Mouse (Mus musculus): Measurements from ENCODE around the gene Pax5. TPM values are rescaled to one million over a fixed set of nuclear protein-coding genes. Genes with fewer than 3 reads are reported as not detected.
"Not testable (repeated sequence)": the region's sequence is repeated elsewhere in the genome, so short reads cannot be mapped to it uniquely, and the experiment has no call there.

Gene Pax5
- polyA plus RNA-seq (2015; fragmentation: Nextera tagmentation; extraction: Ambion mirVana) = 0.99 and 1.9 TPM in 2 replicates

GRCm38 (mm10) chr4:44709740-44710700 is at the start of gene Pax5:
Gene Pax5, minus strand, starts transcription at chr4:44710487.
- Histone ChIP-seq H3K9ac (ENCODE audit: low read depth, low read length) (no peak within 1 kb of the TSS), H3K9me3 (ENCODE audit: control insufficient read depth, low read length) (no peaks in the 10 kb centered on the region), H3K27ac (ENCODE audit: low read depth, low read length) (no peak within 1 kb of the TSS), H3K36me3 (ENCODE audit: control insufficient read depth, insufficient read depth, low read length) (no peaks in the 10 kb centered on the region), H3K4me1 (ENCODE audit: control insufficient read depth, insufficient read depth, low read depth, low read length) (peaks cover 3% of the 10 kb centered on the region; the same call in 1 of the 2 replicates), H3K27me3 (replicated peaks; ENCODE audit: control insufficient read depth, insufficient read depth, low read length) (peaks cover 62% of the 10 kb centered on the region), H3K4me2 (ENCODE audit: low read length) (no peak within 1 kb of the TSS), H3K4me3 (ENCODE audit: low read length) (no peak within 1 kb of the TSS)
- no peak for ATAC-seq
- WGBS = 29% methylated on average over 16 of the region's 16 CpGs

- H3K4me1 ChIP-seq (ENCODE audit: control insufficient read depth, insufficient read depth, low read depth, low read length); ATAC-seq; H3K36me3 ChIP-seq (ENCODE audit: control insufficient read depth, insufficient read depth, low read length); H3K9me3 ChIP-seq (ENCODE audit: control insufficient read depth, low read length); H3K27me3 ChIP-seq (replicated peaks; ENCODE audit: control insufficient read depth, insufficient read depth, low read length): not testable (repeated sequence)
- peak overlapping the region; percentile 91 for H3K27ac ChIP-seq (ENCODE audit: low read depth, low read length)
- 9% methylated on average over 10 of the region's 10 CpGs for WGBS
- H3K4me2 ChIP-seq (ENCODE audit: low read length) = peak overlapping the region; percentile 81
- H3K9ac ChIP-seq (ENCODE audit: low read depth, low read length) = peak overlapping the region; percentile 94
- peak overlapping the region; percentile 86 for H3K4me3 ChIP-seq (ENCODE audit: low read length)
Measured at GRCm38 (mm10) chr4:44757131-44757530, 46.8 kb upstream of the Pax5 start.

GRCm38 (mm10) chr4:44756134-44756951 is 46.1 kb upstream of the Pax5 start:
- Histone ChIP-seq H3K4me3 (ENCODE audit: low read length) (peak overlapping the region; percentile 86), H3K9ac (ENCODE audit: low read depth, low read length) (peak overlapping the region; percentile 94), H3K36me3 (ENCODE audit: control insufficient read depth, insufficient read depth, low read length) (no peaks in the 10 kb centered on the region), H3K4me2 (ENCODE audit: low read length) (peak overlapping the region; percentile 81), H3K9me3 (ENCODE audit: control insufficient read depth, low read length) (no peaks in the 10 kb centered on the region), H3K27ac (ENCODE audit: low read depth, low read length) (peak overlapping the region; percentile 91), H3K4me1 (ENCODE audit: control insufficient read depth, insufficient read depth, low read depth, low read length) (peaks cover 6% of the 10 kb centered on the region), H3K27me3 (replicated peaks; ENCODE audit: control insufficient read depth, insufficient read depth, low read length) (no peaks in the 10 kb centered on the region)
- ATAC-seq = peak; percentile 99
- under 1% methylated on average over 58 of the region's 60 CpGs for WGBS

GRCm38 (mm10) chr4:44755553-44756133 is 45.4 kb upstream of the Pax5 start, which contains the start of gene Zcchc7:
Gene Zcchc7, plus strand, starts transcription at chr4:44755877.
- H3K27me3 ChIP-seq (replicated peaks; ENCODE audit: control insufficient read depth, insufficient read depth, low read length) = no peaks in the 10 kb centered on the region
- WGBS = 6% methylated on average over 15 of the region's 15 CpGs
- ATAC-seq = peak; percentile 57
- peak within 1 kb of the TSS; percentile 91 for H3K27ac ChIP-seq (ENCODE audit: low read depth, low read length)
- H3K4me1 ChIP-seq (ENCODE audit: control insufficient read depth, insufficient read depth, low read depth, low read length) = peaks cover 6% of the 10 kb centered on the region
- H3K36me3 ChIP-seq (ENCODE audit: control insufficient read depth, insufficient read depth, low read length) = no peaks in the 10 kb centered on the region
- H3K4me2 ChIP-seq (ENCODE audit: low read length) = peak within 1 kb of the TSS; percentile 81
- H3K9me3 ChIP-seq (ENCODE audit: control insufficient read depth, low read length) = no peaks in the 10 kb centered on the region
- peak within 1 kb of the TSS; percentile 86 for H3K4me3 ChIP-seq (ENCODE audit: low read length)
- peak within 1 kb of the TSS; percentile 94 for H3K9ac ChIP-seq (ENCODE audit: low read depth, low read length)

- Histone ChIP-seq H3K27ac (ENCODE audit: low read depth, low read length) (no peak overlapping the region), H3K9me3 (ENCODE audit: control insufficient read depth, low read length) (peaks cover 7% of the 10 kb centered on the region), H3K36me3 (ENCODE audit: control insufficient read depth, insufficient read depth, low read length) (no peaks in the 10 kb centered on the region), H3K4me3 (ENCODE audit: low read length) (no peak overlapping the region), H3K4me1 (ENCODE audit: control insufficient read depth, insufficient read depth, low read depth, low read length) (no peaks in the 10 kb centered on the region), H3K9ac (ENCODE audit: low read depth, low read length) (no peak overlapping the region), H3K27me3 (replicated peaks; ENCODE audit: control insufficient read depth, insufficient read depth, low read length) (no peaks in the 10 kb centered on the region), H3K4me2 (ENCODE audit: low read length) (no peak overlapping the region)
- 86% methylated on average over 1 of the region's 1 CpGs for WGBS
- ATAC-seq = no peak
Measured at GRCm38 (mm10) chr4:44740471-44740870, 30.2 kb upstream of the Pax5 start.

GRCm38 (mm10) chr4:44721237-44721636 is 10.9 kb upstream of the Pax5 start:
- Histone ChIP-seq H3K9me3 (ENCODE audit: control insufficient read depth, low read length) (no peaks in the 10 kb centered on the region), H3K4me2 (ENCODE audit: low read length) (no peak overlapping the region), H3K4me3 (ENCODE audit: low read length) (no peak overlapping the region), H3K9ac (ENCODE audit: low read depth, low read length) (no peak overlapping the region), H3K27me3 (replicated peaks; ENCODE audit: control insufficient read depth, insufficient read depth, low read length) (peaks cover 24% of the 10 kb centered on the region), H3K4me1 (ENCODE audit: control insufficient read depth, insufficient read depth, low read depth, low read length) (no peaks in the 10 kb centered on the region), H3K27ac (ENCODE audit: low read depth, low read length) (no peak overlapping the region), H3K36me3 (ENCODE audit: control insufficient read depth, insufficient read depth, low read length) (no peaks in the 10 kb centered on the region)
- 84% methylated on average over 4 of the region's 4 CpGs for WGBS
- no peak for ATAC-seq

- Histone ChIP-seq H3K4me1 (ENCODE audit: control insufficient read depth, insufficient read depth, low read depth, low read length) (no peaks in the 10 kb centered on the region), H3K4me3 (ENCODE audit: low read length) (no peak overlapping the region), H3K9ac (ENCODE audit: low read depth, low read length) (no peak overlapping the region), H3K4me2 (ENCODE audit: low read length) (no peak overlapping the region), H3K27me3 (replicated peaks; ENCODE audit: control insufficient read depth, insufficient read depth, low read length) (peaks cover 29% of the 10 kb centered on the region), H3K27ac (ENCODE audit: low read depth, low read length) (no peak overlapping the region), H3K36me3 (ENCODE audit: control insufficient read depth, insufficient read depth, low read length) (no peaks in the 10 kb centered on the region), H3K9me3 (ENCODE audit: control insufficient read depth, low read length) (no peaks in the 10 kb centered on the region)
- no peak for ATAC-seq
- 90% methylated on average over 8 of the region's 8 CpGs for WGBS
Measured at GRCm38 (mm10) chr4:44720046-44720445, 9.8 kb upstream of the Pax5 start.

GRCm38 (mm10) chr4:44717676-44718075 is 7.4 kb upstream of the Pax5 start:
- Histone ChIP-seq H3K4me1 (ENCODE audit: control insufficient read depth, insufficient read depth, low read depth, low read length) (peaks cover 3% of the 10 kb centered on the region; the same call in 1 of the 2 replicates), H3K36me3 (ENCODE audit: control insufficient read depth, insufficient read depth, low read length) (no peaks in the 10 kb centered on the region), H3K27ac (ENCODE audit: low read depth, low read length) (no peak overlapping the region), H3K9ac (ENCODE audit: low read depth, low read length) (no peak overlapping the region), H3K27me3 (replicated peaks; ENCODE audit: control insufficient read depth, insufficient read depth, low read length) (peaks cover 38% of the 10 kb centered on the region), H3K4me2 (ENCODE audit: low read length) (no peak overlapping the region), H3K4me3 (ENCODE audit: low read length) (no peak overlapping the region), H3K9me3 (ENCODE audit: control insufficient read depth, low read length) (no peaks in the 10 kb centered on the region)
- 90% methylated on average over 3 of the region's 3 CpGs for WGBS
- ATAC-seq = no peak

All from hindbrain, embryonic 16.5 days (tissue).